Mouse (Mus musculus) embryo, embryonic 10.5 days (tissue): ENCODE measurements around the gene Ccndbp1.
"Not testable (repeated sequence)": the region's sequence is repeated elsewhere in the genome, so short reads cannot be mapped to it uniquely, and the experiment has no call there.

Source experiments
- DNase-seq: peaks from one replicate; pipeline ENCODE4 v3.0.0-alpha.2; 2015; ENCODE audit warnings: low spot score

Ccndbp1 gene

DNA sequence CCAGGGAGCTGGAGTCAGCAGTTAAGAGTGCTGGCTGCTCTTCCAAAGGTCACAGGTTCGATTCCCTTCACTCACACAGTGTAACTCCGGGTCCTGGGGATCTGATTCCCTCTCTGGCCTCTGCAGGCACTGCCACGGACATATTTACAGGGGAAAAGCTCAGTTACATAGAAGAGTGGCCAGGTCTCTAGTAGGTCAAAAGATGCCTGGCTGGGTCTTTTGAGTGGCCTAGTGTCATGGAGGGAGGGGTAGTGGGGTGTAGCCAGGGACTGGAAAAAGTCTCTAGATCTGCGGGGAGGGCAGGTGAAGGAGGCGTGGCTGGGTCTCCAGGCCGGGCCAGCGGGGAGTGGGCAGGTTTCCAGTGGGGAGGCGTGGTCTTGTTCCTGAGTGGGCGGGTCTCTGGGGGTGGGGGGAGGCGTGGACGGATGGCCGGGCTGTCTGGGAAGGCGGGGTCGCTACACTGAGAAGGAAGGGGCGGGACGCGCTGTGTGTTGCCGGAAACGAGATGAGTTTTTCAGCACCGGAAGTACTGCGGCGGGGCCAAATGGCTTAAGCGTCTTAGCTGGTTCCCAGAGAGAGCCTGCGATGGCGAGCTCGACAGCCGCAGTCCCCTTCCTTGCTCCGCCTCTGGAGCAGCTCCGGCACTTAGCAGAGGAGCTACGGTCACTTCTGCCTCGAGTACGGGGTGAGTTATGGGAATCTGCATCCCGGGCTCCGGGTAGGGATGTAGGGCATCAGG lies at the start of gene Ccndbp1:
Ccndbp1 (plus strand) TSS at position 479 of the 739 bp plus-strand sequence.
- DNase-seq: peak; percentile 97

DNA sequence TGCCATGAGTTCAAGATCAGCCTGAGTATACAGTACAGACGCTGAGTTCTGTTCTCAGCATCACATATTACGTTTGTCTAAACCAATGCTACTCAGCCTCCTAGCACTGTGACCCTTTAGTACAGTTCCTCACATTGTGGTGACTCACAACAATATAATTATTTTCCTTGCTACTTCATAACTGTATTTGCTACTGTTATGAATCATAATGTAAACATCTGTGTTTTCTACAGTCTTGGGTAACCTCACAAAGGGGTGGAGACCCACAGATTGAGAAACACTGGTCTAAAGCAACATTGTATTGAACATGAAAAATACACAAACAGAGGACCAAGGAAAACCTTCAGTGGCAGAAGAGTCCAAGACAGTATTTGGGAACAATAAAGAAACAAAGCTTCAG lies 48.8 kb upstream of the Ccndbp1 start:
- no peak for DNase-seq

DNA sequence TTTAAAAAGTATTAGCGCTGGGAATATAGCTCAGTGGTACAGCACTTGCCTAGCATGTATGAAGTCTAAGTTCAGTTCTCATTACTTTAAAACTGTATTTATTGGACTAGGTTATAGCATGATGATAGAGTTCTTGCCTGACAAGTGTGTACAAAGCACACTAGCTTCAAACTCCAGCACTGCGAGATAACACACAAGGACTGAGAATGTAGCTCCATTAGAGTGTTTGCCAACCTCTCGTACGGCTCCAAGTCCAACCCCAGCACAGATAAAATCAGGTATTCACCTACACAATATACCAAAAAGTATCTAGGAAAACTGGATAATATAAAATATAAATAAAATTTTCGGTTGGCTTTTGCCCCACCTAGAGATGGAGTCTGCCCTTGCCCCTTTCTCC lies 48.4 kb upstream of the Ccndbp1 start:
- no peak for DNase-seq

DNA sequence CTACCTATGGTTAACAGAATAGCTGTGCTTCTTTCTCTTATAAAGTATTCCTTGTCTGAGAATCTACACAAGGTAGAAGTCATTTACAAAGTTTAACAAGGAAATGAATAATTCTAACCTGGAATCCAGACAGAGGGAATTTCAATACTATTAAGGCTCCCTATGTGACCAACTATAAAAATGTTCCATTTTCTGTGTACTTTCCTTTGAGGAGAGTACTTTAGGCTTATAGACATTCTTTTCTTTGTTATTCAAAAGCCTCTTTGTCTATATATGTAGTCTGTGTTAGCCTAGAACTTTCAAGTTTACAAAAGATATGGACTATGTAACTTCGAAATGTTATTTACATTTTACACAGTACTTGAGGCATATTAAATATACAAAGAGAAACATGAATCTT lies 47.9 kb upstream of the Ccndbp1 start:
- no peak for DNase-seq

DNA sequence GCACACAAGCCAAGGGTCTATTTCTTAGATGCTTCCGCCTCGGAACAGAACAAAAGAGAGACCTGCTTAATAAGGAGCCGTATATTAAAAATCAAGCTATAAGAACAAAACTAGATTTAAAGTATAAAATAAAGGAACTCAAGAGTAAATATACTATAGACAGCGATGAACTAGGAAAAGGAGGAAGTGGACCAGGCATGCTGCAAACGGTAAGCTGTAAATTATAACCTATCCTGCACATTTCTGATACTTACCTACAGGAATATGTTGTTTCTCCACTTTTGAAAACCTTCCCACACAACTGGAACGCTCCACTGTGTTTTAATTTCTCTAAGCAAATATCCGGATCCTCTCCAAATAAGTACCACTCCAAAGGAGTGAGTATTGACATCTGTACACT lies 45.1 kb upstream of the Ccndbp1 start:
- no peak for DNase-seq

- no peak for DNase-seq
Observed at GRCm38 (mm10) chr2:120965486-120965885, 42.7 kb upstream of the Ccndbp1 start.

DNA sequence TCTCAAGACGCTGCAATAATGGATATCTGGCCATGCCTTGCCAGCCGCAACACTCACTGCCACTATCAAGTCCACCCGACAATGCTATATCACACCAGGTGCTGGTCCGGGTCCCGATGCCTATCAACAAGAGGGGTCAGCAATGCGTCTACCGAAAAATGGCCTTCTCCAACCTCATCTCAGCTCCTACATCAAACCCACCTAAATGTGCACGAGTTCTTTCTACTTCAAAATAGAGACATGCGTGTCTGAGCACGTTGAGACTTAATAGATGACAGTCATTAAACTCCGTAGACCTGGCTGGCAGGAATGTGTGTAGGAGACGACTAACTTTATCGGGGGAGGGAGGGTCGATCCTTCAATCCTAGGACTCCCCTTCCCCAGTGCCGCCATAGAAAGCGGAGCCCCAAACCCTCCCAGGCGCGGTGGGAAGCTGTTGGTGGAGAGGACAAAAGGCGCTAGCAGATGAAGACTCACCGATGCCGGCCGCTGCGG lies 38.1 kb upstream of the Ccndbp1 start:
- no peak for DNase-seq

DNA sequence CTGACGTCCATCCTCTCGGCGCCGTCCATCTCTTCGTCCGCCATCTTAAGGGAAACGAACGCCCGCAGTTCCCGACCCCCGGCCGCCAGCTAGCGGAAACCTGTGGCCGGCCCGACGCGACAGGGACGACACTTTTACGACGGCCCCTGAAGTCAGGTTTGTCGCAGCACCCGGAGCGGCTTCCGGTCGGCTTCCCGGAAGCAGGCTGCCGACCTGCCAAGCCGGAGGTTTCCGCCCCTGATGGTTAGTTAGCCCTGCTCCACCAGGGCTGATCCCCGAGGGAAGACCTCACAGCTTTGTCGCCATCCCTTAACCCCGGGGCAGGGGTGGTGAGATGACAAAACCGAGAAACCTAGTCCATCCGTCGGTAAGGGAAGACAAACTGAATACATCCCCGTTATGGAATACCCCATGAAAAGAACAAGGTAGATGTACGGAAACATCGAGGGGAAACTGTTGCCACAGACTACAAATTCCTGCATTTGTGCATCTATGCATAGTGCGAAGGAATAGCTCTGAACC lies 37.6 kb upstream of the Ccndbp1 start, which contains the start of gene Ubr1:
Ubr1 (minus strand) TSS at position 157 of the 522 bp plus-strand sequence.
- DNase-seq: peak; percentile 94

DNA sequence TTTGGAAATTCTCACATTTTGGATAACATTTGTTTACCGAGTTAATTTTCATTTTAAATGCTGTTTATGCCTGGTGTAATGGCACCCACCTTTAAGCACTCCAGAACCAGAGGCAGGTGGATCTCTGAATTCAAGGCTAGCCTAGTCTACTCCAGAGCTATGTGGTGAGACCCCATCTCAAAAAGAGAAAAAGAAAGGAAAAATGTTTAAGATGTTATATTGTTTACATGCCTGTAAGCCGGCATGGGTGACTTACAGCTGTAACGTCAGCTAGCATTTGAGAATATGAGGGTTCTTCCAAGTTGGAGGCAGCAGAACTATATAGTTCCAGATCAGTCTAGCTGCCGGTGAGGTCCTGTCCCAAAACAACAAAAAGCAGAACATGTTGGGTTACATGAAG lies 36.4 kb upstream of the Ccndbp1 start:
- DNase-seq: no peak

GRCm38 (mm10) chr2:120972257-120972656 lies 35.9 kb upstream of the Ccndbp1 start:
- DNase-seq: not testable (repeated sequence)

DNA sequence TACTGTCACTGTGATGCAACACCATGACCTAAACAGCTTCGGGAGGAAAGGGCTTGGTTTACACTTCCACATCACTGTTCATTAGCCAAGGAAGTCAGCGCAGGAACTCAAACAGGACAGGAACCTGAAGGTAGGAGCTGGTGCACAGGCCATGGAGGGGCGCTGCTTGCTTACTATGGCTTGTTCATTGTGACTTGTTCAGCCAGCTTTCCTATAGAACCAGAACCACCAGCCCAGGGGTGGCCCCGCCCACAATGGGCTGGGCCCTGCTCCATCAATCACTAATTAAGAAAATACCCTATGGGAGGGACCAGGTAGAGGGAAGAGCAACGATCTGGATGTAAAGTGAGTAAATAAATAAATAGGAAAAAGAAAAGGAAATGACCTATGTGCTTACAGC lies 35.2 kb upstream of the Ccndbp1 start:
- peak; percentile 20 for DNase-seq

DNA sequence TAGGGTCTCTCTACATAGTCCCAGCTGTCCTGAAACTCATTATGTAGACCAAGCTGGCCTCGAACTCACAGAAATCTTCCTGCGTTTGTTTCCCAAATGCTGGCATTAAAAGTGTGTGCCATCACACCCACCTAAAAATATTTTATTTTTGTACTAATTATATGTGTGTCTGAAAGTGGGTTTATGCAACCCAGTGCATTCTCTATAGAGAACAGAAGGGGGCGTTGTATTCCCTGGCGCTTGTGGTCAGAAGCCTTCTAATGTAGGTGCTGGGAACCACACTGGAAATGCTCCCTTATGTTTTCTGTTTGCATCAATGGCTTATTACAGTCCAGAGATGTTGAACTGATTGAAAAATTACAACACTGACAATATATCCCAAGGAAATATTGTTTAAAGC lies 31.9 kb upstream of the Ccndbp1 start:
- peak; percentile 42 for DNase-seq

DNA sequence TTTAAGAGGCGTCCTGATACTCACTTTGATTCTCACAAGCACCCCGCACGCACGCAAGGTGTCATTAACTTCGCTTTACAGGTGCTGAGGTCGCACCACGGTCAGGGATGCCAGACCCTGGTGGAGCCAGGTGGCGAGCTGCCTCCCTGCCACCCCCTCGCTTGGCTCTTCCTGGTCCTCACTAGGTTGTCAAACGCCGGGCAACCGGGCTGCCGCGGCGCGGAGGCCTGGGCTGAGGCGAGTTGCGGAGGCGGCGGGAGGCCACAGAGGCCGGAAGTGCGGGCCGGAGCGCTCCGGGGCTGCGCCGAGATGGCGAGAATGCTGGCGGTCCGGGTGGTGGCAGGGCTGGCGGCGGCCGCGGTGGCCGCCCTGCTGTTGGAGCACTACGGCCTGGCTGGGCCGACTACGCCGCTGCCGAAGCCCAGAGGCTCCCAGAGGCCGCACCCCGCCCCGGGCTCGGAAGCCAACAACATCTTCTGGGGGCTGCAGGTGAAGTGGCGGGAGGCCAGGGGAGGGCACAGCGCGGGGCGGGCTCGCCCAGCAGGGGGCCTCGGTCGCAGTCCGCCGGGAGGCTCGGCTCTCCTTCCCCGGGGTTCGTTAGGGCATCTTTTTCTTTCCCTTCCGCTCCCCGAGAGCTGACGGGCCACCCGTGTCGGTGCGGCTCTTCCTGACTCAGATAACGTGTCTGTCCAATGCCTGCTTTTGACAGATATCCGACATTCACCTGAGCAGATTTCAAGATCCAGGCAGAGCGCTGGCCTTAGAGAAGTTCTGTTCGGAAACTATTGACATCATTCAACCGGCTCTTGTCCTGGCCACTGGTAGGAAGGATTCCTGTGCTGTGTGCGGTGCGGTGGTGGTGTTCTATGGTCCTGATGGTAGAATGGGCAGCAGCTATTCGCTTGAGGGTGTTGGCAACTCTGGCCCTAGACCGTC lies 30.9 kb upstream of the Ccndbp1 start, which contains the start of gene Tmem62:
Tmem62 (plus strand) TSS at position 28 of the 936 bp plus-strand sequence.
- DNase-seq: peak; percentile 57

DNA sequence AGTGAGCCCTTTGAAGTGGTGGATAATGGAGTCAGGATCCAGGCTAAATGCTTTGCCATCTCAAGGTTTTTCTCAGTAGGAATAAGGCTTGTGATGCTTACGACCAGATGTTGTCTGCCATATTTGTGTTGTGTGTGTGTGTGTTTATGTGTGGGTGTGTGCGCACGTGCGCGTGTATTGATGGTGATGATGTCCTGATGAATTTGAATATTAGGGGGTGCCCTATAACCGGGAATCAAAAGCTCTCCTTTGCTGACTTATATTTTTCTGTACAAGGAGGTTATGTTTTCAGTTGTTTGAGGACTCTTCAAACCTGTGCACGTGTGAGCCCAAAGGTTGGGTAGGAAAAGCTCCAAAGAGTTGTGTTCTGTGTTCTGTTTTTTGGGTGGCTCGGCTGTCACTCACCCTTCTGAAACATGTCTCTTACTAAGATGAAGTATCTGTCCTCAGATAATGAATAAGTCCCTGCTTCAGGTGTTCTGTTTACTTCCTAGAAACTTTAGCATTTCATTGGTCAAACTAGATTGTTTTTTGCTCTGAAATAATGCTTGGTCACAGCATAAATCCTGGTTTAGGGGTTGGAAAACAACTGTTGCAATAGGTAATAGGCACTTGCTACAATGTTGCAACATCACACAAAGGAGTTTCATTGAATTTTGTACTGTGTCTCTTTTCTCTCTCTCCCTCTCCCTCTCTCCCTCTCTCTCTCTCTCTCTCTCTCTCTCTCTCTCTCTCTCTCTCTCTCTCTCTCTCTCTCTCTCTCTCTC lies 30.1 kb upstream of the Ccndbp1 start:
- DNase-seq: no peak

GRCm38 (mm10) chr2:120978693-120979037 lies 29.5 kb upstream of the Ccndbp1 start:
- DNase-seq: peak; percentile 13

DNA sequence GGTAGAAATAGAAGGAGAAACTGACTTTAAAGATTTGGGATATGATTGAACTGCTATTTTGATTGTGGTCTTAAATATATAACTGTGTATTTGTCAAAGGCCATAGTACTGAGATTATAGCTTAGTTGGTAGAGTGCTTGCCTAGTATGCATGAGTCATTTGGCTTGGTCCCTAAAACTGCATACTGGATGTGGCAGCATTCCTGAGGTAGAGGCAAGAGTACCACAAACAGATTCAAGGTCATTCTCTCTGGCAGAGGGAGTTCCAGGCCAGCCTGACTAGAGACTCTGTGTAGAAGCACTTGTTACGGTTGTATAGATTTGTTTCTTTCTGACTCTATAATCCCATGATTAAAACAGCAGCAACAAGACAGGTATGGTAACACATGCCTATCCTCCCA lies 28.4 kb upstream of the Ccndbp1 start:
- no peak for DNase-seq

DNA sequence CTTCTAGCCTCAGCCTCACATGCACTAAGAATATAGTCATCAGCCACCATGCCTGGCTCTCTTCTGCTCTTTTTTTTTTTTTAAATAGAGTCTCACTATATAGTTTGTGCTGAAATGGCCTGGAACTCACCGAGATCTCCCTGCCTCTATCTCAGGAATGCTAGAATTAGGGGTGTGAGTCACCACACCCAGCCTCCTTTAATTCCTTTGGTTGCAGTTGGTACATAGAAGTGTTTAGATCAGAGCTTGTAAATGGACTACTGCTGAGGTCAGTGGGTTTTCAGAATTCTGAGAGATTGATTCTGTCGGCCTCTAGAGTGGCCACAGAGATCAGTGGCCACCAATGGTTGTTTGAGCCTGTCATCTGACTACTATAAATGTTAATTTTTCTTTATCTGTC lies 27.3 kb upstream of the Ccndbp1 start:
- DNase-seq: no peak

DNA sequence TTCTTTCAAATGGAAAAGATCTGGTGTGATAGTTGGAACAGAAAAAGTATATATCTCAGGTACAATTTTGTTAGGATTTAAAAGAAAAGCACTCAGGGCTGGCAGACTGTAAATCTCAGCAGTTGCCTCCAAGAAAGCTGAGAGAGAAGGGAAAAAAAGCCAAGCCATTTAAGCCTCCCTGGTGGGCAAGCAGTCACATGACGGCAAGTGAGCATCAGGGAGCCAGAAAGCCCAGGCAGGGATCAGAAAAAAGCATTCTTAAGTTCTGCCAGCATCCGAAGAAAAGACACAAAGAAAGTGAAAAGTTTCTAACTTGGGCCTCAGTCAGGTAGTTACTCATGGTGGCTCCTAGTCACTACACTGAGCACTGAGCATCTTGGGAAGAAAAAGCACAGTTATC lies 24.6 kb upstream of the Ccndbp1 start:
- no peak for DNase-seq

DNA sequence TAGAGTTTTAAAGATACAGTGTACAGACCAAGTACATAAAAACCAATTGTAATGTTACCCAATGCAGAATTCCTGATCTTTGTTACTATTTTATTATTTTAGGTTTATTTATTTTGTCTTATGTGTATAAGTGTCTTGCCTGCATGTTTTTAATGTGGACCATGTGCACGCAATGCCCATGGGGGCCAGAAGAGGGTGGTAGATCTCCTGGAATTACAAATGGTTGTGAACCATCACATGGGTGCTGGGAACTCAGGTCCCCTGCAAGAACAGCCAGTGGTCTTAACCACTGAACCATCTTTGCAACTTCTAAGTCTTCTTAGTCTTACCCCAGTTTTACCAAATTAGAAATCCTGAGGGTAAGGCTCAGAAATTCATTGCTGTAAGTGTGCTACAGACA lies 23.0 kb upstream of the Ccndbp1 start:
- peak; percentile 12 for DNase-seq

GRCm38 (mm10) chr2:120991196-120991595 lies 17.0 kb upstream of the Ccndbp1 start:
- peak; percentile 12 for DNase-seq

DNA sequence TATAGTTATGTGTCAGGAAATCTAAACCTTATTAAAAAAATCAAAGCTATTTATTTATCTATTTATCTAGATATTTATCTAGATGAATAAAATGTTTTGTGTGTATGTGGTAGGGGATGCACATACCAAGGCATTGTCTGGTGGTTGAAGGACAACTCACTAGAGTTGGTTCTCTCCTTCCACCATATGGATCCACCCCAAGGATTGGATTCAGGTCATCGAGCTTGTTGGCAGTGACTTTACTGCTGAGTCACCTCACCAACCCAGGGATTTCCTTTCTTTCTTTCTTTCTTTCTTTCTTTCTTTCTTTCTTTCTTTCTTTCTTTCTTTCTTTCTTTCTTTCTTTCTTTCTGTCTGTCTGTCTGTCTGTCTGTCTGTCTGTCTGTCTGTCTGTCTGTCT lies 11.6 kb upstream of the Ccndbp1 start:
- DNase-seq: not testable (repeated sequence)

DNA sequence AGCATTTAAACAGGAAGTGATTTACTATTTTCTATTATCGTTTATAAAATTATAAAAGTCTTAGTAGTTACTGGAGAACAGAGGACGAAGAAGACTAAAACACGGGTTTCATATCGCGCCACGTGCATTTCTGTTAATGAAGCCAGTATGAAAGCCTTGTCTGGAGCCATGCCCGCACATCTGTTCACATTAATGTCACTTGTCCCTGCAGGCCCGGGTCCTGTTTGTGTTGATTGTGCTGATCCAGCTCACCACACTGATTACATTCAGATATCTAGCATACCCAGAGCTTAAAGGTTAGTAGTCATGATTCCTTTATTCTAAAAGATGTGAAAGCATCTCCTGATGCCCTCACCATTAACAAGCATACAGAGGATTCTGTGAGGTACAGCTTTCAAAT lies 9.3 kb upstream of the Ccndbp1 start:
- DNase-seq: no peak
